Mouse (Mus musculus) sigmoid colon, adult 10 weeks (tissue): ENCODE measurements around the gene Cir1. TPM values are rescaled to one million over a fixed set of nuclear protein-coding genes. Genes with fewer than 3 reads are reported as not detected.

Experiments used
- polyA plus RNA-seq: library from polyadenylated mRNA; stranded (reverse); fragments of 350-450 nt; fragmentation: Illumina TruSeq; extraction: RNeasy Lipid Tissue Mini Kit (QIAGEN cat#74804); gene quantifications from one replicate; pipeline ENCODE4 v1.2.3, GENCODE M21; 2014; ENCODE audit warnings: low read depth, low replicate concordance

Cir1 gene
- 86.1 TPM for polyA plus RNA-seq

GRCm38 (mm10) chr2:73312152-73313116 is at the start of gene Cir1, which contains the start of gene Scrn3:
Cir1 (minus strand) TSS chr2:73312701.
Scrn3 (plus strand) TSS chr2:73312601.

DNA sequence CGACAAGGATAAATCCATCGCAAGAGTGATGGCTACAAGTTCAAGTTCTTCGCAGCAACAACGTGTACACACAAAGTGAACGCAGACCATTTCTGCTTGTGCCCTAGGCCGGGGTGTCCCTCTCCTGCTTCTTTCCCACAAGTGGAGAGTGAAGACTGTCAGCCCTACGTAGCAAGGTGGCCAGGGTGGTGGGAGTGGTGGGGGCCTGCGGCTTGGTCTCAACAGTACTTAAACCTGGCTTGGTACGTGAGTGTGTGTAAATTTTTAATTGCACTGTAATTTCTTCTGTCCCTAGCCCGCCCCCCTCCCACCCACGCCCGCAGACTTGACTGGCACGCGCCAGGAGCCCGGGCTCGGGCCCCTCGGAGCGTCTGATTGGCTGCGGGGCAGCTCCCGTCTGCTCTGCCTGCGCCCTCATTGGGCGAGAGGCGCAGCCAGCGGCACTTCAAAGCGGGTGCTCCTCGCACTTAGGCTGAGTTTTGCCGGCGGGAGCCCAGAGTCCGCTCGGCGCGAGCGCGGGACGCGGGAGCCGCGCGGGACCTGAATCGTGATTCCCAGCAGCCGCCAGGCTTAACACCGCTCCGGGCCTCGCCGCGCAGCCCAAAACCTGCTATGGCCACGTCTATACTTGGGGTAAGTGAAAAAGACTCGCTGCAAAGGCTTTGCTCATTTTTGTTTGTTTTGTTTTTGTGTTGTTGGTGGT is 40.9 kb downstream of the Cir1 start, which contains the start of gene Sp9:
Gene Sp9, plus strand, starts transcription at position 467 of the 703 bp plus-strand sequence.

Other genes with a start within 250 kb of the Cir1 start
- 236 TPM for gene Ola1, start 93.8 kb downstream of the Cir1 start, polyA plus RNA-seq
- not detected for gene Sp9, start 40.8 kb downstream of the Cir1 start, polyA plus RNA-seq
- gene Scrn3, start 100 bp downstream of the Cir1 start, polyA plus RNA-seq, result 34.4 TPM
- gene Gpr155, start 73.9 kb upstream of the Cir1 start, polyA plus RNA-seq, result 4.9 TPM
- gene Wipf1, start 217.0 kb upstream of the Cir1 start, polyA plus RNA-seq, result 35.4 TPM